ENCODE assay signal across 10 mouse cellular contexts in the genomic region with DNA sequence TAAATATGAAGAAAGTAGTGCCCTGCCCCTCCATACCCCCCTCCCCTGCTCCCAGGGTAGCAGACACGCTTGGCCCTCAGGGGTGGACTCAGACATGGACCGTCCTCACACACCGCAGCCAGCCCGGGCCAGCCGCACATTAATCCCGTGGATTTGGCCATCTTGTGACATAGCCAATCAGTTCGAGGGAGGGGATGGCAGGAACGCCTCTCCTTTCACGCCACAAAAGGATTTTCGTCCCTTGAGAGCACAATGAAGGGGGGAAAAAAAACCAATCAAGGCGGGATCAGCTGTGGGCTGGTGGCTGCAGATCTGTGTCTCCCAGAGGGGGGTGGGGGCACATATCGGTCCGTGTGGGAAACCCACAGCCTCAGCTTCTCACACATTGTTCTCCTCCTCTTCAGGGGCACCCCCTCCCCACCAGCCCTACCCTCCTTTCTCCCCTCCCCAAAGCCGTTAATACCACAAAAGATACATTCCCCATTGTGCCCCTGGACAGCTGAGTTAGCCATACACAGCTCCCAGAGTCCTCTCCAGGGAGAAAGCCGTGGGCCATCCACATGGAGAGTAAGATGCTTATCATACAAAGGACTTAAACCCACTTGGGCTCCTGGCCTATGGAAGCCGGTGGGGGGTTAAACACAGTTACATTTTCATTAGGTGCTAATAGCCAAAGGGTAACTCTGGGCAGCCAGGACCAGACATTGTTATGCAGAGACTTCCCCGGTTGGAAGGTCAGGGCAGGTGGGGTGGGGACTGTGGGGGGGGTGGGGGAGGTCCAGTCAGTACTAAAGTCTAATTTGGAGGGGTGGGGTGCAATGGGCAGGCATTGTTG.
A peak's percentile ranks its signal among the peaks of the same experiment; 100 is the strongest.
DNase-seq lines count a peak whose midpoint lies in the region; ATAC-seq lines count a peak whose summit lies in the region.
"Had no signal": no experiment of that assay in that cellular context is flagged by ENCODE, and none has a peak within 500 bp of the region (broad histone marks: within the 10 kb centered on the region; RNA-seq: fewer than 3 reads in every experiment).

No protein-coding gene starts in this region.

- no peaks in the 10 kb centered on the region for H3K27me3 ChIP-seq in hindbrain, embryonic 11.5 days (ENCODE audit: control insufficient read depth, insufficient read depth, low read length)
- H3K27me3 ChIP-seq in neural tube, embryonic 11.5 days (ENCODE audit: control insufficient read depth, insufficient read depth, low read length), result no peaks in the 10 kb centered on the region
- H3K27me3 ChIP-seq: megakaryocyte, embryonic 14.5 days; Patski had no signal

- no peaks in the 10 kb centered on the region for H3K36me3 ChIP-seq in hindbrain, embryonic 11.5 days (ENCODE audit: control insufficient read depth, insufficient read depth, low read length)
- H3K36me3 ChIP-seq in neural tube, embryonic 11.5 days (ENCODE audit: control insufficient read depth, insufficient read depth, low read length), result no peaks in the 10 kb centered on the region

- DNase-seq in kidney, postnatal 4 days, result peak; percentile 20 to 49
- DNase-seq in kidney, adult 11 months, result no peak
- peak; percentile 88 for DNase-seq in embryo, embryonic 11 days
- peak; percentile 89 for DNase-seq in hindbrain, embryonic 11.5 days (ENCODE audit: low spot score)
- DNase-seq in neural tube, embryonic 11.5 days (ENCODE audit: low spot score), result peak; percentile 90
- DNase-seq in spleen, postnatal 4 days (ENCODE audit: low spot score in 2 of 2), result no peak
- DNase-seq in adrenal gland, adult 8-10 months, result no peak
- DNase-seq in adrenal gland, postnatal 10 days, result no peak

- H3K4me1 ChIP-seq in hindbrain, embryonic 11.5 days (replicated peaks; ENCODE audit: control insufficient read depth, insufficient read depth, low read length), result peaks cover 17% of the 10 kb centered on the region
- peaks cover 30% of the 10 kb centered on the region for H3K4me1 ChIP-seq in neural tube, embryonic 11.5 days (ENCODE audit: control insufficient read depth, insufficient read depth, low read length)
- H3K4me1 ChIP-seq: megakaryocyte, embryonic 14.5 days had no signal

- H3K27ac ChIP-seq in hindbrain, embryonic 11.5 days (ENCODE audit: low read depth, low read length), result peak overlapping the region; percentile 84
- peak overlapping the region; percentile 85 for H3K27ac ChIP-seq in neural tube, embryonic 11.5 days (ENCODE audit: low read depth, low read length)

- WGBS in hindbrain, embryonic 11.5 days, result 1% methylated on average over 16 of the region's 17 CpGs
- WGBS in neural tube, embryonic 11.5 days, result 2% methylated on average over 17 of the region's 17 CpGs

- no peak overlapping the region for H3K9ac ChIP-seq in hindbrain, embryonic 11.5 days (ENCODE audit: low read depth, low read length)
- peak overlapping the region; percentile 16; the same call in 1 of the 2 replicates for H3K9ac ChIP-seq in neural tube, embryonic 11.5 days (ENCODE audit: low read length)

- H3K4me3 ChIP-seq in hindbrain, embryonic 11.5 days (ENCODE audit: low read depth, low read length), result no peak overlapping the region
- 0 out of 2 replicates have a peak overlapping the region, but pooled peaks have one; percentile 1 for H3K4me3 ChIP-seq in neural tube, embryonic 11.5 days (ENCODE audit: low read depth, low read length)
- H3K4me3 ChIP-seq: megakaryocyte, embryonic 14.5 days had no signal

- no peaks in the 10 kb centered on the region for H3K9me3 ChIP-seq in hindbrain, embryonic 11.5 days (ENCODE audit: control insufficient read depth, low read length)
- no peaks in the 10 kb centered on the region for H3K9me3 ChIP-seq in neural tube, embryonic 11.5 days (ENCODE audit: control insufficient read depth, low read length)

- peak; percentile 97 for ATAC-seq in hindbrain, embryonic 11.5 days (ENCODE audit: low FRiP score)
- peak; percentile 95 for ATAC-seq in neural tube, embryonic 11.5 days (ENCODE audit: insufficient read depth, low FRiP score, low TSS enrichment)
- ATAC-seq: Patski had no signal

- H3K4me2 ChIP-seq in hindbrain, embryonic 11.5 days (replicated peaks; ENCODE audit: low read depth, low read length), result peak overlapping the region; percentile 19
- H3K4me2 ChIP-seq in neural tube, embryonic 11.5 days (ENCODE audit: low read depth), result peak overlapping the region; percentile 17; the same call in 1 of the 2 replicates

Comparison
In these comparisons a context has a peak if more than half of its experiments do, and no peak if none do; other contexts are left out.
1. DNase-seq: peak in kidney, postnatal 4 days (2 of 2), embryo, embryonic 11 days (single experiment), hindbrain, embryonic 11.5 days (single experiment) and neural tube, embryonic 11.5 days (single experiment); none in kidney, adult 11 months (single experiment), spleen, postnatal 4 days (0 of 2), adrenal gland, adult 8-10 months (single experiment) and adrenal gland, postnatal 10 days (single experiment).